Mouse (Mus musculus) liver, embryonic 14.5 days (tissue): ENCODE data around the gene Hcrtr1.

Source experiments
- CTCF ChIP-seq: IDR thresholded peaks from 2 replicates; pipeline ENCODE4 v1.5.1; 2016; ENCODE audit warnings: antibody characterized with exemption, low read depth, control low read depth
- EP300 ChIP-seq: IDR thresholded peaks from 2 replicates; pipeline ENCODE4 v1.6.1; 2016; ENCODE audit warnings: antibody characterized with exemption, low read depth

- TF ChIP-seq CTCF = no peak
- no peak for TF ChIP-seq EP300
Measured at GRCm38 (mm10) chr4:130166061-130166460, 26.9 kb upstream of the Hcrtr1 start.
